Mouse (Mus musculus) CH12.LX (cell line): ENCODE results near the gene Tbc1d2. TPM values are rescaled to one million over a fixed set of nuclear protein-coding genes. Genes with fewer than 3 reads are reported as not detected.
A peak's percentile ranks its signal among the peaks of the same experiment; 100 is the strongest.
"Not testable (repeated sequence)": the region's sequence is repeated elsewhere in the genome, so short reads cannot be mapped to it uniquely, and the experiment has no call there.

Experiments used
- DNase-seq: peaks from one replicate; pipeline ENCODE4 v3.0.0-alpha.2; 2013; ENCODE audit errors: extremely low read depth
- H3K27ac ChIP-seq: 2 replicates; pipeline ENCODE4 v1.5.1; 2012; ENCODE audit warnings: low read depth, mild to moderate bottlenecking, control low read depth, moderate library complexity; ENCODE audit not compliant: insufficient read depth
- H3K27me3 ChIP-seq: replicated peaks from 2 replicates; pipeline ENCODE3; 2012; ENCODE audit warnings: inconsistent platforms
- H3K36me3 ChIP-seq, 2 experiments: replicated peaks in 1 of 2; 2 replicates each; pipeline versions ENCODE3 to v1.6.1; 2012; ENCODE audit warnings: inconsistent platforms in 1 of 2, low read length in 1 of 2, mild to moderate bottlenecking in 1 of 2, mixed read lengths in 1 of 2, moderate library complexity in 1 of 2; ENCODE audit not compliant: control insufficient read depth in 1 of 2, insufficient read depth in 1 of 2
- H3K4me1 ChIP-seq, 2 experiments: 2 replicates each; pipeline ENCODE4 v1.6.1; 2012; ENCODE audit warnings: inconsistent platforms in 1 of 2, moderate library complexity in 1 of 2; ENCODE audit not compliant: insufficient read depth in 2 of 2, control insufficient read depth in 1 of 2
- H3K4me2 ChIP-seq: 2 replicates; pipeline ENCODE4 v1.6.1; 2012; ENCODE audit warnings: low read depth, mild to moderate bottlenecking, control low read depth; ENCODE audit not compliant: poor library complexity, insufficient read depth, severe bottlenecking
- H3K4me3 ChIP-seq, 3 experiments: fragments of 150-350 bp in 1 of 3; sonication (generic) in 1 of 3; replicated peaks in 1 of 3; 2 replicates each; pipeline versions ENCODE3 to v1.5.1; 2011 to 2012; ENCODE audit warnings: low read depth in 2 of 3, low read length in 2 of 3, mild to moderate bottlenecking in 2 of 3, moderate library complexity in 2 of 3, control low read depth in 1 of 3, improper control_type of control experiment in 1 of 3, inconsistent platforms in 1 of 3, mixed read lengths in 1 of 3; ENCODE audit not compliant: poor library complexity in 1 of 3
- H3K79me2 ChIP-seq: replicated peaks from 2 replicates; pipeline ENCODE4 v1.6.1; 2012; ENCODE audit warnings: mild to moderate bottlenecking, moderate library complexity; ENCODE audit not compliant: control insufficient read depth, poor library complexity, insufficient read depth, severe bottlenecking; ENCODE audit errors: extremely low read depth
- H3K9ac ChIP-seq: 2 replicates; pipeline ENCODE4 v1.6.1; 2012; ENCODE audit warnings: low read depth, mild to moderate bottlenecking, control low read depth, moderate library complexity; ENCODE audit not compliant: insufficient read depth
- H3K9me3 ChIP-seq: replicated peaks from 2 replicates; pipeline ENCODE3; 2012; ENCODE audit warnings: low read length, inconsistent platforms, mixed read lengths
- CHD1 ChIP-seq: IDR thresholded peaks from 2 replicates; pipeline ENCODE4 v1.6.1; 2012; ENCODE audit warnings: low read depth, low read length, improper control_type of control experiment, inconsistent platforms
- ELF1 ChIP-seq: IDR thresholded peaks from 2 replicates; pipeline ENCODE4 v1.6.1; 2014; ENCODE audit warnings: low read depth, mild to moderate bottlenecking, inconsistent platforms, low read length, improper control_type of control experiment
- EP300 ChIP-seq: IDR thresholded peaks from 2 replicates; pipeline ENCODE4 v1.6.1; 2011; ENCODE audit warnings: low read length, improper control_type of control experiment
- GABPA ChIP-seq: IDR thresholded peaks from 2 replicates; pipeline ENCODE4 v1.6.1; 2012; ENCODE audit warnings: low read depth, low read length, improper control_type of control experiment, inconsistent platforms; ENCODE audit not compliant: insufficient replicate concordance
- MAFK ChIP-seq: IDR thresholded peaks from 2 replicates; pipeline ENCODE4 v1.6.1; 2011; ENCODE audit warnings: low read length, improper control_type of control experiment; ENCODE audit not compliant: insufficient replicate concordance
- MAX ChIP-seq: IDR thresholded peaks from 2 replicates; pipeline ENCODE4 v1.6.1; 2011; ENCODE audit warnings: low read length, improper control_type of control experiment
- MAZ ChIP-seq: IDR thresholded peaks from 2 replicates; pipeline ENCODE4 v1.6.1; 2012; ENCODE audit warnings: low read depth, mild to moderate bottlenecking, inconsistent platforms, low read length, improper control_type of control experiment, moderate library complexity
- NRF1 ChIP-seq: IDR thresholded peaks from 2 replicates; pipeline ENCODE4 v1.6.1; 2014; ENCODE audit warnings: low read depth, mild to moderate bottlenecking, inconsistent platforms, low read length, improper control_type of control experiment, moderate library complexity
- POLR2A ChIP-seq: IDR thresholded peaks from 2 replicates; pipeline ENCODE4 v1.6.1; 2011; ENCODE audit warnings: low read depth, mild to moderate bottlenecking, improper control_type of control experiment, low read length
- POLR2AphosphoS2 ChIP-seq: IDR thresholded peaks from 2 replicates; pipeline ENCODE4 v1.6.1; 2011; ENCODE audit warnings: low read depth, low read length, improper control_type of control experiment
- SIN3A ChIP-seq: IDR thresholded peaks from 2 replicates; pipeline ENCODE4 v1.6.1; 2012; ENCODE audit warnings: low read length, improper control_type of control experiment, inconsistent platforms
- TCF12 ChIP-seq: IDR thresholded peaks from 2 replicates; pipeline ENCODE4 v1.6.1; 2014; ENCODE audit warnings: low read depth, mild to moderate bottlenecking, inconsistent platforms, low read length, improper control_type of control experiment
- ZMIZ1 ChIP-seq: IDR thresholded peaks from 2 replicates; pipeline ENCODE4 v1.6.1; 2012; ENCODE audit warnings: low read depth, mild to moderate bottlenecking, inconsistent platforms, low read length, improper control_type of control experiment
- ZNF384 ChIP-seq: IDR thresholded peaks from 2 replicates; pipeline ENCODE4 v1.6.1; 2012; ENCODE audit warnings: low read depth, low read length, improper control_type of control experiment, inconsistent platforms
- dilution Hi-C: fragments of 300-500 bp; cut with MboI; formaldehyde crosslinking; loops from 2 replicates; pipeline ENCODE4 v1.14.3; 2020; ENCODE audit warnings: low sequenced_read_pairs; ENCODE audit not compliant: extremely low pct_unique_long_range_greater_than_20kb, extremely low pct_ligation_motif_present
- in situ Hi-C: fragments of 300-500 bp; cut with MboI; formaldehyde crosslinking; loops from 3 replicates; pipeline ENCODE4 v1.14.3; 2019; ENCODE audit warnings: low sequenced_read_pairs, low pct_ligation_motif_present, low pct_unique_long_range_greater_than_20kb, mixed read lengths
- polyA plus RNA-seq: library from polyadenylated mRNA; unstranded; fragments of >175 nt; gene quantifications from 2 replicates; pipeline ENCODE4 v1.2.1, GENCODE M21; 2012; ENCODE audit warnings: low read depth; ENCODE audit not compliant: insufficient read length
- total RNA-seq, 2 experiments: library from RNA; depleted of rRNA; stranded (reverse); fragments of 300-350 nt in 1 of 2; fragments of >200 nt in 1 of 2; gene quantifications; 2 replicates each; pipeline ENCODE4 v1.2.3; 2012 to 2014

The Tbc1d2 gene
- total and polyA plus RNA-seq, 3 experiments = 0.12 to 1.1 (median 0.29) TPM

GRCm38 (mm10) chr4:46600473-46601257 is 49.3 kb downstream of the Tbc1d2 start:
- Histone ChIP-seq H3K4me1 (peaks cover 32 to 82% of the 10 kb centered on the region in 2 experiments), H3K36me3 (peaks cover 6 to 31% of the 10 kb centered on the region in 2 experiments), H3K4me3 (peak overlapping the region; percentile 59 to 99 (median 89)), H3K79me2 (peaks cover 60% of the 10 kb centered on the region), H3K27ac (peak overlapping the region; percentile 85), H3K4me2 (peak overlapping the region; percentile 94), H3K9me3 (no peaks in the 10 kb centered on the region), H3K27me3 (no peaks in the 10 kb centered on the region), H3K9ac (peak overlapping the region; percentile 98)
- no peak for TF ChIP-seq TCF12
- TF ChIP-seq SIN3A = no peak
- TF ChIP-seq MAX = no peak
- no peak for TF ChIP-seq EP300
- no peak for TF ChIP-seq NRF1
- no peak for TF ChIP-seq ELF1
- TF ChIP-seq GABPA = no peak
- no peak for TF ChIP-seq POLR2A
- TF ChIP-seq POLR2AphosphoS2 = no peak
- no peak for TF ChIP-seq MAFK
- no peak for TF ChIP-seq ZMIZ1
- in situ Hi-C loops = no loop called here
- no peak for DNase-seq
- dilution Hi-C loops = no loop called here

- H3K9me3 ChIP-seq, DNase-seq, in situ Hi-C loops, H3K27me3 ChIP-seq, dilution Hi-C loops: not testable (repeated sequence)
- peaks cover 29 to 75% of the 10 kb centered on the region in 2 experiments for H3K4me1 ChIP-seq
- H3K79me2 ChIP-seq = peaks cover 67% of the 10 kb centered on the region
- peaks cover 6 to 31% of the 10 kb centered on the region in 2 experiments for H3K36me3 ChIP-seq
- peak overlapping the region; percentile 85; the same call in 1 of the 2 replicates for H3K27ac ChIP-seq
- H3K4me3 ChIP-seq = peak overlapping the region; percentile 59 to 99 (median 89)
- peak overlapping the region; percentile 94 for H3K4me2 ChIP-seq
- peak; percentile 74 for TF ChIP-seq ZNF384
- 0 out of 2 replicates have a peak, but pooled peaks have one; percentile 4 for TF ChIP-seq POLR2A
- peak; percentile 70; the same call in 1 of the 2 replicates for TF ChIP-seq CHD1
- H3K9ac ChIP-seq = peak overlapping the region; percentile 98
Observed at GRCm38 (mm10) chr4:46599609-46600008, 50.4 kb downstream of the Tbc1d2 start.

GRCm38 (mm10) chr4:46598981-46599380 is 51.0 kb downstream of the Tbc1d2 start:
- TF ChIP-seq MAFK (no peak), MAZ (no peak), GABPA (no peak), POLR2A (peak; percentile 16; the same call in 1 of the 2 replicates)
- TF ChIP-seq, all 38 proteins: peak for 1
- H3K9ac ChIP-seq = peak overlapping the region; percentile 98
- dilution Hi-C loops = no loop called here
- peaks cover 6 to 34% of the 10 kb centered on the region in 2 experiments for H3K36me3 ChIP-seq
- no peaks in the 10 kb centered on the region for H3K27me3 ChIP-seq
- no peak for DNase-seq
- H3K4me3 ChIP-seq = peak overlapping the region; percentile 18 to 99 (median 32)
- H3K27ac ChIP-seq = peak overlapping the region; percentile 75
- no peaks in the 10 kb centered on the region for H3K9me3 ChIP-seq
- peak overlapping the region; percentile 94 for H3K4me2 ChIP-seq
- H3K79me2 ChIP-seq = peaks cover 72% of the 10 kb centered on the region
- H3K4me1 ChIP-seq = peaks cover 26 to 72% of the 10 kb centered on the region in 2 experiments
- in situ Hi-C loops = no loop called here
